Mouse (Mus musculus): ENCODE results near the gene Immp2l. TPM values are rescaled to one million over a fixed set of nuclear protein-coding genes. Genes with fewer than 3 reads are reported as not detected.

The Immp2l gene
- polyA plus RNA-seq, 1 experiment from 2014 or later, result 9.4 TPM

DNA sequence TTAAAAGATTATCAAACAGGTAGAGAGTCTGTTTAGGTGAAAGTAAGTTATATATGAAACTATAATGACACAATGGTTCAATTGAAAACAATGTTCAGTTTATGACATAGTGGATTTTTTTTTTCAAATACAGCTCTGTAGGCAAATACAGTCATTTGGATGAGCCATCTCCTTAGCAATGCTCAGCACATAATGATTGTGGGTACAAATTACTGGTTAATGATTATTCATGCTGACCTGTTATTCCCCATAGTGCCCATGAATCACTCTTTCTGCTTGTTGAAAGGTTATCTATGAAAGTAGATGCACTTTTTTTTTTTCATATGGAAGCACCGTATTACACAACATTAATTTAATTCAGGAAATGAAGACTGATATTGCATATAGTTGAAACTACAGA lies 58.0 kb downstream of the Immp2l start:
- Histone ChIP-seq H3K4me2 (ENCODE audit: low read depth, low read length) (no peak overlapping the region), H3K9me3 (replicated peaks; ENCODE audit: control insufficient read depth, low read length) (peaks cover 5% of the 10 kb centered on the region), H3K27me3 (ENCODE audit: control insufficient read depth, insufficient read depth, low read length) (no peaks in the 10 kb centered on the region), H3K4me1 (ENCODE audit: control insufficient read depth, insufficient read depth, low read length) (peaks cover 6% of the 10 kb centered on the region; the same call in 1 of the 2 replicates), H3K27ac (ENCODE audit: low read length) (no peak overlapping the region), H3K36me3 (ENCODE audit: control insufficient read depth, insufficient read depth) (no peaks in the 10 kb centered on the region), H3K4me3 (ENCODE audit: low read length) (no peak overlapping the region), H3K9ac (ENCODE audit: low read length) (no peak overlapping the region)
- 84% methylated on average over 1 of the region's 1 CpGs for WGBS
- no peak for ATAC-seq (replicated peaks; ENCODE audit: extremely low read depth, insufficient read depth, low FRiP score)

DNA sequence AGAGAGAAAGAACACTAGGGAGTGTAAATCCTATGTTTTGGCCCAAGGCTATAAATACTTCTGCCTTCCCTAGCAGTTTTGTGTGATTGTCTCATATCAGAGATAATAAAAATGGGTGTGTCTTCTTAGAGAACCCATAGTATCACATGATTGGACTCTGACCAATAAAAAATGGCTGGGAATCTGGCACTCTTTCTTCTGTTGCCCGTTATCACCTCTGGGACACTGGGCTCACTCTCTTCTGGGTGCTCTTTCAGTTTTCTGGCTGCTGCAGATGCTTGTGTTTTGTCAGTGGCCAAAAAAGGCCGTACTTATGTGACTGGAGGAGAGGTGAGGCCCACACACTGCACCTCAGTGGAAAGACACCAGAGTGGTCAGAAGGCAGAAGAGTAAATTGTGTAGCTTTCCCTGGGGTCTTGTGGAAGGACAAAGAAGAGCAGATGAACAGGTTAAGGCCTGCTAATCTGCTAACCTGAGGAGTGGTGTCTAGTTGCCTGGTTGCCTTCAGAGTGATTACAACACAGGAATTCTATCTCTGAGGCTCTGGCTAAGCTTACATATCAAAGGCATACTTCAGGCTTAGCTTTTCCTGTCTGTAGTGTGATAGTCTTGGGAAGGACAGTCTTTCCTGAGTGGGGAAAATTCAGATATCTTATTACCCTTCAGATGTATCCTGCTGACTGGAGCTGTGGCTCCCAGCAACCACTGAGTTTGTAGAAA lies 60.6 kb downstream of the Immp2l start:
- no peak overlapping the region for H3K4me2 ChIP-seq (ENCODE audit: low read depth, low read length)
- no peaks in the 10 kb centered on the region for H3K36me3 ChIP-seq (ENCODE audit: control insufficient read depth, insufficient read depth)
- peak overlapping the region; percentile 8 for H3K27ac ChIP-seq (ENCODE audit: low read length)
- no peak for ATAC-seq (replicated peaks; ENCODE audit: extremely low read depth, insufficient read depth, low FRiP score)
- peaks cover 6% of the 10 kb centered on the region; the same call in 1 of the 2 replicates for H3K4me1 ChIP-seq (ENCODE audit: control insufficient read depth, insufficient read depth, low read length)
- peaks cover 5% of the 10 kb centered on the region for H3K9me3 ChIP-seq (replicated peaks; ENCODE audit: control insufficient read depth, low read length)
- no peak overlapping the region for H3K9ac ChIP-seq (ENCODE audit: low read length)
- no peak overlapping the region for H3K4me3 ChIP-seq (ENCODE audit: low read length)
- no peaks in the 10 kb centered on the region for H3K27me3 ChIP-seq (ENCODE audit: control insufficient read depth, insufficient read depth, low read length)
- WGBS, result 46% methylated on average over 2 of the region's 2 CpGs

GRCm38 (mm10) chr12:41089931-41090366 lies 66.1 kb downstream of the Immp2l start:
- Histone ChIP-seq H3K4me3 (ENCODE audit: low read length) (no peak overlapping the region), H3K27ac (ENCODE audit: low read length) (no peak overlapping the region), H3K36me3 (ENCODE audit: control insufficient read depth, insufficient read depth) (no peaks in the 10 kb centered on the region), H3K27me3 (ENCODE audit: control insufficient read depth, insufficient read depth, low read length) (no peaks in the 10 kb centered on the region), H3K4me2 (ENCODE audit: low read depth, low read length) (no peak overlapping the region), H3K9ac (ENCODE audit: low read length) (no peak overlapping the region), H3K4me1 (ENCODE audit: control insufficient read depth, insufficient read depth, low read length) (no peaks in the 10 kb centered on the region), H3K9me3 (replicated peaks; ENCODE audit: control insufficient read depth, low read length) (no peaks in the 10 kb centered on the region)
- ATAC-seq (replicated peaks; ENCODE audit: extremely low read depth, insufficient read depth, low FRiP score), result no peak
- 81% methylated on average over 5 of the region's 5 CpGs for WGBS

GRCm38 (mm10) chr12:41090771-41091170 lies 66.9 kb downstream of the Immp2l start:
- no peaks in the 10 kb centered on the region for H3K27me3 ChIP-seq (ENCODE audit: control insufficient read depth, insufficient read depth, low read length)
- no peak overlapping the region for H3K9ac ChIP-seq (ENCODE audit: low read length)
- H3K4me3 ChIP-seq (ENCODE audit: low read length), result no peak overlapping the region
- H3K4me1 ChIP-seq (ENCODE audit: control insufficient read depth, insufficient read depth, low read length), result no peaks in the 10 kb centered on the region
- H3K9me3 ChIP-seq (replicated peaks; ENCODE audit: control insufficient read depth, low read length), result no peaks in the 10 kb centered on the region
- no peak overlapping the region for H3K4me2 ChIP-seq (ENCODE audit: low read depth, low read length)
- H3K27ac ChIP-seq (ENCODE audit: low read length), result no peak overlapping the region
- H3K36me3 ChIP-seq (ENCODE audit: control insufficient read depth, insufficient read depth), result no peaks in the 10 kb centered on the region
- ATAC-seq (replicated peaks; ENCODE audit: extremely low read depth, insufficient read depth, low FRiP score), result no peak
- 78% methylated on average over 2 of the region's 2 CpGs for WGBS

DNA sequence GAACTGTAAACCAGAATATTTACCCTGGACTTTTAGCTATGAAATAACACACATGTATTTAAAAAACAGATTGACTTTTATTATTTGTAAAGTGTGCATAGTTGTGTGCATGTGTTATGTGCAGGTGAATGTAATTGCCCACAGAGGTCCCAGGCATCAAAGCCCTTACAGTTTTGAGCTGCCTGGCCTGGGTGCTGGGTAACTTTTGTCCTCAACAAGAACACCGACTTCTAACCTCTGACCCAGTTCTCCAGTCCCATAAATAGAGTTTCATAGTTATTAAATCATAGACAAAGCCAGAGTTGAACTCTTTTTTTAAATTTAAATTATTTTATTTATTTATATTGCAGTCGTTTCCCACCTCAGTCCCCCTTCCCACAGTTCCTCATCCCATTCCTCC lies 67.4 kb downstream of the Immp2l start:
- H3K4me2 ChIP-seq (ENCODE audit: low read depth, low read length), result no peak overlapping the region
- H3K27me3 ChIP-seq (ENCODE audit: control insufficient read depth, insufficient read depth, low read length), result no peaks in the 10 kb centered on the region
- no peak overlapping the region for H3K9ac ChIP-seq (ENCODE audit: low read length)
- WGBS, result 71% methylated on average over 2 of the region's 2 CpGs
- H3K27ac ChIP-seq (ENCODE audit: low read length), result no peak overlapping the region
- no peaks in the 10 kb centered on the region for H3K36me3 ChIP-seq (ENCODE audit: control insufficient read depth, insufficient read depth)
- no peak overlapping the region for H3K4me3 ChIP-seq (ENCODE audit: low read length)
- H3K4me1 ChIP-seq (ENCODE audit: control insufficient read depth, insufficient read depth, low read length), result no peaks in the 10 kb centered on the region
- no peak for ATAC-seq (replicated peaks; ENCODE audit: extremely low read depth, insufficient read depth, low FRiP score)
- H3K9me3 ChIP-seq (replicated peaks; ENCODE audit: control insufficient read depth, low read length), result no peaks in the 10 kb centered on the region

DNA sequence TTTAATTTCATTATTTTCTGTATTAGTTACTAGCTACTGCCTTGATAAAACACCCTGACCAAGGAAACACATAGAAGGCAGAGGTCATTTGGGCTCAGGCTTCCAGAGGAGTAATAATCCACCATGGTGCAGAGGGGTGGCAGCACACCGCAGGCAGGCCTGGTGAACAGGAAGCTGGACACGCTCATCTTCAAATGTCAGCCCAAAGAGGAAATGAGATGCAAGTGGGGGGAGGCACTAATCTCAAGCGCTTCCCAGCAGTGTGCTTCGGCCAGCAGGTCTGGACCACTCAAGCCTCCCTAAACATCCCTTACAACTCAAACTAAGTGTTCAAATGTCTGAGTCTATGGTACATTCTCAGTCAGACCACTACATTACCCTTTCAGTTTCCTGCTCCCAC lies 72.2 kb downstream of the Immp2l start:
- H3K4me3 ChIP-seq (ENCODE audit: low read length), result no peak overlapping the region
- H3K4me1 ChIP-seq (ENCODE audit: control insufficient read depth, insufficient read depth, low read length), result no peaks in the 10 kb centered on the region
- H3K9me3 ChIP-seq (replicated peaks; ENCODE audit: control insufficient read depth, low read length), result no peaks in the 10 kb centered on the region
- no peak for ATAC-seq (replicated peaks; ENCODE audit: extremely low read depth, insufficient read depth, low FRiP score)
- no peak overlapping the region for H3K9ac ChIP-seq (ENCODE audit: low read length)
- no peak overlapping the region for H3K27ac ChIP-seq (ENCODE audit: low read length)
- H3K4me2 ChIP-seq (ENCODE audit: low read depth, low read length), result no peak overlapping the region
- H3K36me3 ChIP-seq (ENCODE audit: control insufficient read depth, insufficient read depth), result no peaks in the 10 kb centered on the region
- H3K27me3 ChIP-seq (ENCODE audit: control insufficient read depth, insufficient read depth, low read length), result no peaks in the 10 kb centered on the region
- WGBS, result 45% methylated on average over 4 of the region's 4 CpGs

DNA sequence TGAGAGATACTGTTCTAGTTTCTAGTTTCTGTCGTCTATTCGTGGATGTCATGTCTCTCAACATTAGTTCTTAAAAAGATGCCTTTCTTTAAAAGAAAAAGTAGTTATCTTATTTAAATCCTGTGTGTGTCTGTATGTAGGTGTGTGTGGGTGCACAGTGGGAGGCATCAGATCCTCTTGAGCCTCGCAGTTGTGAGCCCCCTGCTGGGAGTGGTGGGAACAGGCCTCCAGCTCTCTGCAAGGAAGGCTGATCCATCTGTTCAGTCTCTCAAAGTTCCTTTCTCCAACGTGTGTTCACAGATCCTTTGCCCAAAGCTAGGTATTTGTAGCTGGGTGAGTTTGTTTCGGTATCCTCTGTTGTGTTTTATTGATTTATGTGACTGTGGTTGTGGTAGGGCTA lies 73.5 kb downstream of the Immp2l start:
- Histone ChIP-seq H3K27me3 (ENCODE audit: control insufficient read depth, insufficient read depth, low read length) (no peaks in the 10 kb centered on the region), H3K9ac (ENCODE audit: low read length) (no peak overlapping the region), H3K4me1 (ENCODE audit: control insufficient read depth, insufficient read depth, low read length) (no peaks in the 10 kb centered on the region), H3K27ac (ENCODE audit: low read length) (no peak overlapping the region), H3K4me2 (ENCODE audit: low read depth, low read length) (no peak overlapping the region), H3K4me3 (ENCODE audit: low read length) (no peak overlapping the region), H3K9me3 (replicated peaks; ENCODE audit: control insufficient read depth, low read length) (no peaks in the 10 kb centered on the region), H3K36me3 (ENCODE audit: control insufficient read depth, insufficient read depth) (no peaks in the 10 kb centered on the region)
- peak; percentile 41; the same call in 1 of the 2 replicates for ATAC-seq (replicated peaks; ENCODE audit: extremely low read depth, insufficient read depth, low FRiP score)
- 36% methylated on average over 5 of the region's 5 CpGs for WGBS

DNA sequence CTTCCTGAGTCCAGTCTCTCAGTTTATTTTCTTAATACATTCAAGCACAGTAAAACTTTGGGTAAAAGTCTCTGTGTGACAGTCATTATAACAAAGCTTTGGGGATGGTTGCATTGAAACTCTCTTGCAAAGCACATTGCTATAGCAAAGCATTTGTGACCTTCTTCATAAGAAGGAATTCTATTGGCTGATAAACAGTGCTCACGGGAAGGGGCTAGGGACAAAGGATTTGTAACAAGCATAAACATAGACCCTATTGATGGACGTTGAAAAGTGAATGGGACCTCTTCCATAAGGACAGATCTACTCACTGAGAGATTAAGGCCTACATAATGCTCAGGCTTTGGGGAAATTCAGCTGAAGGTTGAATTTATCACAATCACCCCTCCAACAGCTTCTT lies 85.1 kb downstream of the Immp2l start:
- Histone ChIP-seq H3K4me2 (ENCODE audit: low read depth, low read length) (no peak overlapping the region), H3K27me3 (ENCODE audit: control insufficient read depth, insufficient read depth, low read length) (no peaks in the 10 kb centered on the region), H3K27ac (ENCODE audit: low read length) (no peak overlapping the region), H3K4me1 (ENCODE audit: control insufficient read depth, insufficient read depth, low read length) (no peaks in the 10 kb centered on the region), H3K4me3 (ENCODE audit: low read length) (no peak overlapping the region), H3K36me3 (ENCODE audit: control insufficient read depth, insufficient read depth) (no peaks in the 10 kb centered on the region), H3K9ac (ENCODE audit: low read length) (no peak overlapping the region), H3K9me3 (replicated peaks; ENCODE audit: control insufficient read depth, low read length) (no peaks in the 10 kb centered on the region)
- WGBS, result 56% methylated on average over 2 of the region's 2 CpGs
- no peak for ATAC-seq (replicated peaks; ENCODE audit: extremely low read depth, insufficient read depth, low FRiP score)

GRCm38 (mm10) chr12:41111456-41111855 lies 87.6 kb downstream of the Immp2l start:
- Histone ChIP-seq H3K4me2 (ENCODE audit: low read depth, low read length) (no peak overlapping the region), H3K36me3 (ENCODE audit: control insufficient read depth, insufficient read depth) (no peaks in the 10 kb centered on the region), H3K9ac (ENCODE audit: low read length) (no peak overlapping the region), H3K4me1 (ENCODE audit: control insufficient read depth, insufficient read depth, low read length) (no peaks in the 10 kb centered on the region), H3K27ac (ENCODE audit: low read length) (no peak overlapping the region), H3K9me3 (replicated peaks; ENCODE audit: control insufficient read depth, low read length) (no peaks in the 10 kb centered on the region), H3K27me3 (ENCODE audit: control insufficient read depth, insufficient read depth, low read length) (no peaks in the 10 kb centered on the region), H3K4me3 (ENCODE audit: low read length) (no peak overlapping the region)
- 25% methylated on average over 1 of the region's 1 CpGs for WGBS
- ATAC-seq (replicated peaks; ENCODE audit: extremely low read depth, insufficient read depth, low FRiP score), result no peak
